Mouse (Mus musculus): ENCODE measurements around the gene Cnga2.

DNA sequence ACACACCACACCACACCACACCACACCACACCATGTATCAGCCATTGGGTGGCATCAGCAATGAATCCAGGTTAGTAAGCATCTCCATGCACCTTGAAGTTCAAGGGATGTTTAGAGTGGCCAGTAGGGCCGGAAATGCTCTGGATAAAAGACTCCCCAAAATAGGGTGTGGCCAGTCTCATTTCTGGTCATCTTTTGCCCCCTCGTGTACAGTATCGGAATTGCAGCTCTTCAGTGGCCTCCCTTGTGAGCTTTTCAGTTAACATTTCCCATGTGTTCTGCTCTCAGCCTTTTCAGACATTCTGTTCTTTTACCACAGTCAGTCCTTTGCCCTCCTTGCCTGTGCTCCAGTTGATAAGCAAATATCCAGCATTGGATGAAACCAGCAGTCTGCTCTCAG is 45.0 kb upstream of the Cnga2 start:
- TF ChIP-seq POLR2A (IDR thresholded peaks at IDR 0.05; ENCODE audit: control insufficient read depth, low read depth, low read length) (no peak), CTCF (IDR thresholded peaks at IDR 0.05; ENCODE audit: control insufficient read depth, insufficient read depth, insufficient replicate concordance, low read depth, low read length) (no peak)

All from testis, adult 2 months (tissue).